Mouse (Mus musculus): ENCODE measurements around the gene Gm45717.
"Not testable (repeated sequence)": the region's sequence is repeated elsewhere in the genome, so short reads cannot be mapped to it uniquely, and the experiment has no call there.

Gene Gm45717

DNA sequence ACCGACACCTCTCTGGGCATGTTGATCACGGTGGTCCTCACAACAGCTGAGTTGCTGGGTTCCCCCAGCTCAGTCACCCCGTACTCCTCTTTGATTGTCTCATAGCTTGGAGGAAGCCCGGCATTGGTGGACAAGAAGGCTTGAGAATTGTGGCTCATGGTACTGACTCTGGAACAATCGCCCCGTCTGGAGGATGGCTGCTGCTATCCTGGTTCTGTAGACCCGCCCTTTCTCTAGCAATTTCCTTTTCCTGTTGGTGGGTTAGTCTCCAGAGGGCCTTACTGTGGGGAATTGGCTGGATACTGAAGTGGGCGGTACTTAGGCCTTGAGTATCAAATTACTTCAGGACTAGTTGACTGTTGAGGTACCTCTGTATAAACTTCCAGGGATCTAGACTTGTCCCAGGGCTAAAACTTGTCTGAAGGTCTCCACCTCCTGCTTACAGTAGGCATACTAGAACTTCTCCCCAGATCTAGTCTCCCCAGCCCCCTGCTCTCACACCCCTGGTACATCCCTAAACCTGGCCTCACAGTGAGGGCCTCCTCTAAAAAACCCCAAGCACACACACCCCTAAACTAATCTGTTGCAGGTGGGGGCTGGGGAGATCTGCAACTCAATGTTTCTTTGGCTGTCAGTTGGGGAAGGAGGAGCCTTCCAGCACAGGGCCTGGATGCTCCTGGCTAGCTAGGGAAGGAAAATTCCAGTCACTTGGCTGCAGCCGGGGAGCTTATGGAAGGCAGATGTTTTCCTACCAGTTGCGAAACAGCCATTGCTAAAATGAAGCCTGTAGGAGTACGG lies at the start of gene Gm45717, which contains the start of gene Ifitm2:
Gm45717 (minus strand) TSS at position 180 of the 798 bp plus-strand sequence.
Ifitm2 (minus strand) TSS at position 230 of the 798 bp plus-strand sequence.
- no peak for DNase-seq

DNA sequence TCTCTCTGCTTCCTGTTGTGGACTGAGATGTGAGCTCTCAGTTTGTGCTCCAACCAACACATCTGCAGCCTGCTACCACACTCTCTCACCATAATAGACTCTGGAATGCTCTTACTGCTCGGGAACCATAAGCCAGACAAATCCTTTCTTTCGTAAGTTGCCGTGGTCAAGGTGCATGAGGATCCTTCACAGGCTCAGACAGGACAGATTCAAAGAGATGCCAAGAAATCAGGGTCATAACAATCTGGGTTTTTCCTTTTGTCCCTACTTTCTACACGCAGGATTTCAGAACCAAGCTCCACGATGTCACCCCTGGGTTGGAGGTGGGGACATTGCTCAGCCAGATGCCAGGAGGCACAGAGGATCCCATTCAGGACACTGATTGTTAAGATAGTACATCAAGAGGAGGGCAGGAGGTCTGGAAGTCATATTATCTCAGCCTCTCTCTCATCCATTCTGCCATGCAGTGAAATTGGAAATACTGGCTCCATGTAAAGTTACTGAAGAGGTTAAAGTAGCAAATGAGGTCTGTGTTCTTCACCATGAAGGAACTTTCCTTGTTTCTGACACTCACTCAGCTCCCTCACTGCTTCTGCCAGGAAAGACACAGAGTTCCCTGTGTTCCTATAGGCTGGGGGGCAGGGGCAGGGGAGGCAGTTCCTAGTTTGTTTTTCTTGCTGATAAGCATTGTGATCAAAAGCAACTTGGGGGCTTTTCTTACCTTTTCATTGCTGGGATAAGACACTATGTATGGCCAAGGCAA lies 47.7 kb upstream of the Gm45717 start:
- DNase-seq = no peak

DNA sequence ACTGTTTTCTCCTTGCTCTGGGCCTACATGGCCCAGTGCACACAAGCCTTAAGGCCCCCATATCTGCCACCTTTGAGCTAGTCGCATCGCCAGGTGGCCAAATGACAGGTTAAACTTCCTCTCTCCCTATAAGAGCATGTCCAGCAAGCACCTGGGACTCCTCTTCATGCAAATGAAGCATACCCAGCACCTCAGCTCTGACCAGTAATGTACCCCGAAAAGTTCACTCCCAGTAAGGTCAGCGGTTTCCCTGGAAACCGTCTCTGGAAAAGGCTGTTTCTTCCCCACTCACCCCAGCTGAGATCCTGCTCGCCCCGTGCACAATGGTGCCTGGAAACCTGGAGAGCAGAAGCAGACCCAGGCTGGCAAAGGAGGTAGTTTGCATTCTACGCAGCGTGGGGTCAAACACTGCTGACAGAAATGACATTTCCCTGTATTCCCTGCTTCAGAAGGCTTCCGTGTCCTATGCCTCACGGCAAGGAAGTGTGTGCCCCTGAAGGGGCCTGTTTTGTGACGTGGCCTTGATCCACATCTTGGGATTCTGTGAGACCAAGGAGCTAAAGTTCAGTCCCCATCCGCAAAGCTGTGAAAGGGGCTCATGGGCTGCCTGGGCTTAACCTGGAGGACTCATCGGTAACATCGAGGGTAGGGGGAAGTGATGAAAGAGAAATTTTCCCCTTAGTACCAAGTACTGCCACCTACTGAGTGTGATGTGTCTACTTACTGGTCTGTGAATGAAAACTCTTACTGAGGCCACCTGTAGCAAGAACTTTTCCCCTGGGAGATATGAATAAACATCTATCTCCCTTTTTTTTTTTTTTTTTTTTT lies 45.4 kb upstream of the Gm45717 start:
- no peak for DNase-seq

DNA sequence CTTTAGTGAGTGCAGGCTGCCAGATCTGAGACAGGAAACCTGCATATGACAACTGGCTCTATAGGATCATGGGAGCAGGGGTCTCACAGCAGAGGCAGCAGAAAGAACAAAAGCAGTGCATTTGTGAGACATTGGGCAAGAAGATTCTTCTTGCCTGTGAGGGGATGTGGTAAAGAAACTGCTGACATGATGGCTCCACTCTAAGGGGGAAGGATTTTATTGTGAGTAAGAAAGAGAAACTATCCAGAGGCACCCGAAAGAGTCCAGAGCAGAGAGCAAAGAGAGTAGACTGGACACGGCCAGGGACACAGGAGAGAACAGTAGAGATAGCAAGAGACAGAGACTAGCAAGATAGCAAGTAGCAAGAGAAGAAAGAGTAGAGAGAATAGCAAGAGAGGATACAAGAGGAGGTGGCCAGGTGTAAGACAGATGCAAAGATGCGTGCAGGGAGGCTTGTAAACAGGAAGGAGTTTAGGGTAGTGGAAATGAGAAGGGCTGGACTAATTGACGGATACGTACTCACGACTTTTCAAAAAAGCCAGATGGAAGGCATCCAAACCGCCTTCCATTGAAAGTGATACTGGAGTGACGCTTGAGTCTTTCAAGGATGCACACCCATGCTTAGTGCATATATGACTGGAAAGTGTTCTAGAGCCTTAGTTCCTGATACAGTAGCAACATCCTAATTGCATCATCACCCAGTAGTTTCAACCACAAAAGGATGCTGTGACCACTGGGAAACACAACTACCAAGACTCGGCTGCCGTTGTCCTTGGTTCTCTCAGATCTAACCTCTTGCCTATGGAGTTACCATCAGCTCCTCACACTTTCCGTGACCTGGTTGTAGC lies 43.3 kb upstream of the Gm45717 start:
- DNase-seq = no peak

DNA sequence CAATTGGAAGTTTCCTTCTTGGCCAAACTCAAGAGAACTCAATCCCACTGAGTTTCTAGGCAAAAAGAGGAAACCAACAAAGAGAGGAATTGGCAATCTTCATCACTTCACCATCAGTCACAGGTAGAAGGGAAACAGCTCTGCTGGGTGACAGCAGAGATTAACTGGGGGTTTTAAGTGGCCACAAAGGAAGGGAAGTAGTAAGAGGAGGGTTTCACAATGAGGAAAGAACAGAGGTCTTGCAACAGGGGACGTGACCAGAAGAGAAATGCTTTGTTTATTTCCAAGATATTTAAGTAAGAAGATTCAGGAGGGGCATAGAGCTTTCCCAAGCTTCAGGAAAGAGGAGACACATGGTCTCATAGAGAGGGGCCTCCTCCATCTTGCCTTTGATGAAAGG lies 42.1 kb upstream of the Gm45717 start:
- no peak for DNase-seq

DNA sequence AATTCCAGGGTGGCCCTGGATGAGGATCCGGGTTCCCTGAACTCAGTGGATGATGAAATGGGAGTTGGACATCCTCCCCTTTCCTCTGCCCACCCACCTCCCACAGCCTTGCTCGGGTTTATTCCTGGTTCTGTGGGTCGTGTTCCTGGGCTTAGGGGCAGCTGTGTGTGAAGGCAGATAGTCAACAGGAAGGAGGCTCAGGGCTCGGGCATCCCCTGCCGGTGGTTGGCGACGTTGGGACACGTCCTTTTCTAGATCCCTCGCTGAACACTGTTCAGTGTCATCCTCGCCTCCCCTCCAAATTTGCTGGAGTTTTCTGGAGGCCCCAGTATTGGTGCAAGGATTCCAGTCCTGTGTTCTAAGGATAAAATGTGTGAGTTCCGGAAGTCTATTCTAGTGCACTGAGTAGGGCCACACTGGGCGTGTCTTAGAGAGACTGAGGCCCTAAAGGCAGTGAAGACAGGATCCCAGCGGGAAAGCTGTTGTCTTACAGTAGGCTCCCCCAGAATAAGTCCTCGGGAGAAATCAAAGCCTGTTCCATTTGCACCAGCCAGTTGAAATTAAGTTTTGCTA lies 35.5 kb upstream of the Gm45717 start:
- DNase-seq = no peak

DNA sequence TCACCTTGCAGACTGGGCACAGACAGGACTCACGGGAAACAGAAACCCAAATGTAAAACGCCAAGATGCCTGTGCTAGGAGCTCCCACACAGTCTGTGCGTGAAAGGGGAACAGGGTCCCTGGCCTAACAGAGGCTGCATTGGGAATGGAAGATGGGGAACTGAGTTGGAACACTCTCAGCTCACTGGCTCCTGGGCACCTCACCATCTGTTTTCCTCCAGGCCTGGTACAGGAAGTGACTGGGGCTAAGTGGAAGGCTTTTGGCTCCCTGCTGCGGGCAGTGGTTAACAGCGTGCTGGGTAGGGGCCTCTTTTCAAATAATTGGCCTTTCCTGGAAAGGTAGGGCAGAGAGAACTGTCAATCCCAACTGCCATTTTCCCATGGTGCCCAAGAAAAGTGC lies 34.9 kb upstream of the Gm45717 start:
- DNase-seq = no peak

DNA sequence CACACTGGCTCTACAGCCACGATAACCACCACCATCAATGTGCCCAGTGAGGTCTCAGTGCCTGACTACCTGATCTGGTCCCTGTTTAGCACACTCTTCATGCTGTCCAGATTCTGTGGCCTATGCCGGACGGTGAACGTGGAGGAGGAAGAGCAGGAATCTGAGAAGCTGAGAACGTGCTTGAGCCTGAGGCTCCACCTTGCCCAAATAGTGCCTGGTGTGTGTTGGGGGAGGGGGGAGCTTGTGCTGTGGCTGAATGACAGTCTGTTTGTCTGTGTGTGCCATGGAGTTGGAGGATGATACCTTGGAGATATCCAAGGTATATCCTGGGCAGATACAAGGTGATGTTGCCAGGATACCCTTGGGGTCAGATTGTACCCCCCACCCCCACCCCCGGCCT lies 34.4 kb upstream of the Gm45717 start:
- DNase-seq = no peak

DNA sequence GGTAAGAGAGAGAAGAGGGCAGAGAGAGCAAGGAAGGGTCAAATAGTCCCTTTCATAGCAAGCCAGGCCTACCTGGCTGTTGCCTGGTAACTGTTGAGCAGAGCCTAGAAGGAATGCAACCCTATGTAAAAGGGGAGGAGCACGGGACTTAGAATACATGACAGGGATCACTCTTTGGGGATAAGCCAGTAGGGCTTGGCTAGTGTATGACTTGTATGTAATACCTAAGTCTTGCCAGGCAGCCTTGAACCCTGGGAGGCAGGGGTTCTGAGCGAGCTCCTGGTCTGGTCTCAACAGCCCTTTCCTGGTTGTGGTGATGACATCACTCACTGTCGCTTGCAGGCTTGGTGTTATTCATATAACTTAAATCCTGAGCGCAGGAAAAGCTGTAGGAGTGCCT lies 33.3 kb upstream of the Gm45717 start:
- DNase-seq = no peak

DNA sequence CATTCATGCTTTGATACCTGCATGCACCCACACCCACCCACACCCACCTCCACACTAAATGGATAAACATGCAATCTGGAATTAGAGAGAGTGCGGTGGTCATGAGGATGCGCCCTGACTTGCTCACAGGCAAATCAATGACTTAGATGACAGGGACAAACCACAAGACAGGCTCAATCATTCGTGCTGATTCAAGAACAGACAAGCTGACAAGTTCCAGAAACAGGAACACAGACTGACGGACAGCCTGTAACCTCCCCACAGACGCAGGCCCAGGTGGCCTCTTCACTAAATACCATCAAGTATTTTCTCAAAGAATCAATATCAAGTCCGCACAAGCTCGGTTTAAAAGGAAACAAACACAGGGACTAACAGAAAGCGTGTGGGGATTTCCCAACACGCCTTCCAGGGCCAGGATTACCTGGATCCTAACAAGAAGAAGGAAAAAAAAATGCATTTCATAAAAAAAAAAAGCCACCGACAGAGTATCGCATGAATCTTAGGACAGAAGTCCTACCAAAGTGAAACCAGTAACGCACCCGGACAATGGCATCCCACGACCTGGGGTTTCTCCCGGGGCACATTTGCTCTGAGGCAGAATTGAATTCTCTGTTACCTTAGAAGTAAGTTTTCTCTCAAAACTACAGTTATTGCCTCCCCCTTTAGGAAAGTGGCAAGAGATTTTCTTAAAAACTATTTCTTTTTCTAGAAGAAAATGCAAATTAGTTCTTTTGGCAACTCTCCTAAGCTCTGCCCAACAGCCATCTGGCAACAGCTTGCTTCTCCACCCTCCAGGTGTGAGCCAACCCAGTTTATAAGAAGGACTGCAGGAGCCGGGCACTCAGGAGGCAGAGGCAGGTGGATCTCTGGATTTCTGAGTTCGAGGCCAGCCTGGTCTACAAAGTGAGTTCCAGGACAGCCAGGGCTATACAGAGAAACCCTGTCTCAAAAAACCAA lies 31.7 kb upstream of the Gm45717 start:
- DNase-seq = no peak

DNA sequence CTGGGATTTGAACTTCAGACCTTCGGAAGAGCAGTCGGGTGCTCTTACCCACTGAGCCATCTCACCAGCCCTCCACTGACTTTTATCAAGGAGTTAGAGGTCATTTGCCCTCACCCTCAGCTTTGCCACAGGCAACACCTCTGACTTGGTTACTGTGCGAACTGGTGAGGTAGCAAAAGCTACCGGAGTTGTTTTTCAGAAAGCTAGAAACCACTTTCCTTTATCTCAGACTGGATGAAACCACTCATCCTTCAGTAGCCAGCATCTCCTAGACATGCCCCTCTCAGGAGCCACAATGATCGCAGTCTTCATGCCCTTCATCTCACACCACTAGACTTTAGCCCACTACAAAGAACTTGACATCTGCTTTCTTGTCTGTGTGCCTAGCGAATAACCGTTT lies 27.2 kb upstream of the Gm45717 start:
- no peak for DNase-seq

DNA sequence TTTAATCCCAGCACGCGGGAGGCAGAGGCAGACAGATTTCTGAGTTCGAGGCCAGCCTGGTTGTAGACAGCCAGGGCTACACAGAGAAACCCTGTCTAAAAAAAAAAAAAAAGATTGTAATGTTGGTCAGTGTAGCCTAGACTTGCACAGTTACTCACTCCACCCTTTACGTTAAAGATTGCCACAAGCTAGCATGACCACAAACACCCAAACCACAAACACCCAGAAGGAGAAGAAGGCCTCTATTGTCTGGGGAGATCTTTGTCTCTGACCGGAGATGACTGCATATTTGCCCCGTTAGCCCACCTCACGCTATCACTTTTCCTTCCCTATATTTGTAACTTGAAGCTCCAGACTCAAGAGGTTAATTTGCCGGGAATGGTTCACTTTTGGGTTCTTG lies 26.0 kb upstream of the Gm45717 start:
- DNase-seq = no peak

DNA sequence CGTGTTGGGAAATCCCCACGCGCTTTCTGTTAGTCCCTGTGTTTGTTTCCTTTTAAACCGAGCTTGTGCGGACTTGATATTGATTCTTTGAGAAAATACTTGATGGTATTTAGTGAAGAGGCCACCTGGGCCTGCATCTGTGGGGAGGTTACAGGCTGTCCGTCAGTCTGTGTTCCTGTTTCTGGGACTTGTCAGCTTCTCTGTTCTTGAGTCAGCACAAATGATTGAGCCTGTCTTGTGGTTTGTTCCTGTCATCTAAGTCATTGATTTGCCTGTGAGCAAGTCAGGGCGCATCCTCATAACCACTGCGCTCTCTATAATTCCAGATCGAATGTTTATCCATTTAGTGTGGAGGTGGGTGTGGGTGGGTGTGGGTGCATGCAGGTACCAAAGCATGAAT lies 21.0 kb upstream of the Gm45717 start:
- DNase-seq = not testable (repeated sequence)

DNA sequence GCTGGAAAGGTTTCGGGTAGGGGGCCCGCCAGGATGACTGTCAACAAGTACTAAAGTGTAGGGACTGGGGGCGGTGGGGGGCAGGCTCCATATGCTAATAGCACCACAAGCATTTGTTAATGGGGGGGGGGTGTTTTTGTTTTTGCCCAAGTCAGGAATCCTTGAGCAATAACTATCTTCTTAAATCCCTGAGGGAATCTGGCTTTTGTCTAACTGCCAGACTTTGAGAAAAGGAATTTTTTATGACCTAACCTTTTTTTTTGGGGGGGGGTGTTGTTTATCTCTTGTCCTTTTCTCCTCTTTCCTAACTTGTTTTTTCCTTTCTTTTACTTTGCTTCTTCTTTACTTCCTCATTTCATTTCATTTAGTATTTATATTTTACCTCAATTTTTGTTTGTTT lies 19.7 kb upstream of the Gm45717 start:
- DNase-seq = no peak

DNA sequence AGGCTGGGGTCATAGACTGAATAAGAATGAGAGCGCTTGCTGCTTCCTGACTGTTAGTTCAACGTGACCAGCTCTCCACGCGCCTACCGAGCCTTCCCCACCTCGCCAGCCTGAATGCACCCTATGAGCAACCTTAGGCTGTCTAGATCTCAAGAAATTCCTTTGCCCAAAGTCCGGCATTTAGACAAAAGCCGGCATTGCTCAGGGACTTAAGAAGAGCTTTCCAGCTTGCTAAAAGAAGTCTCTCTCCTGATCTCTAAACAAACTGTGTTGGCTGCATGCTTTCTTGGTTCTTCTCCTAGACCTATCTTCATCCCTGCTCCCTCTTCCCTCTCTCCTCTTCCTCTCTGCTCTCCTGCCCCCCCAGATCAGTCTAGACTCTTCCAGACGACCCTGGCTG lies 19.2 kb upstream of the Gm45717 start:
- DNase-seq = no peak

DNA sequence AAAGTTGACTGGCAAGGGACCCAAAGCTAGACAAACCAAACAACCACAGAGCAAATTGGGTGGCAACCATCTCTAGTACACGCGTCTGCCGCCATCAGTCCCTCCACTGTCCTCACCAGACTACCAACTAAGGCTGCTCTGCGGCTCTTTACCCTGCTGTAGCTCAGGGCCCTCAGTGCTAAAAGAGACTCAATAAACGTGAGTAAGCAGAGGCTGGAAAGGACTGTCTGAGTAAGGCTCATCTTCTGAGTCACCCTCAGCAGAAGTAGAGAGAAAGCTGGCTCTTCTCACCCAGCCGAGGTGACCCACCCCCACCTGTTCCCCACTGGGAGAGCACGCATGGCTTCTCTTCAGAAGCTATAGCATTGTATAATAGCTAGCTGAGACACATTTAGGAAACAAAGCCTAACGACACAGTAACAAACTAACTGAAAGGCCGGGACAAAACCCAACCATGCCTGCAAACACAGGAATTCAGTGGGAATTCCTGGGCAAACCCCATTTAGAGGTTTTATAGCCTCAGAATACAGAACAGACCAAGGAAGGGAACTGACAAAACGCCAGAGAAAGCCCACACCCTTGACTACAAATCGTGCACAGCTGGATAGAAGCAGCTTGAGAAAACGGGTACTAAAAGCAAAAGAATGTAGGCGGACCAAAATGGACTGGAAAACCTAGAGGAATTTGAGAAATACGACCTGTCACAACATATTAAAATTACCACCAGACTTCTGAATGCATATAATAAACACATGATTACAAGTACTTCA lies 17.8 kb upstream of the Gm45717 start:
- DNase-seq = no peak

DNA sequence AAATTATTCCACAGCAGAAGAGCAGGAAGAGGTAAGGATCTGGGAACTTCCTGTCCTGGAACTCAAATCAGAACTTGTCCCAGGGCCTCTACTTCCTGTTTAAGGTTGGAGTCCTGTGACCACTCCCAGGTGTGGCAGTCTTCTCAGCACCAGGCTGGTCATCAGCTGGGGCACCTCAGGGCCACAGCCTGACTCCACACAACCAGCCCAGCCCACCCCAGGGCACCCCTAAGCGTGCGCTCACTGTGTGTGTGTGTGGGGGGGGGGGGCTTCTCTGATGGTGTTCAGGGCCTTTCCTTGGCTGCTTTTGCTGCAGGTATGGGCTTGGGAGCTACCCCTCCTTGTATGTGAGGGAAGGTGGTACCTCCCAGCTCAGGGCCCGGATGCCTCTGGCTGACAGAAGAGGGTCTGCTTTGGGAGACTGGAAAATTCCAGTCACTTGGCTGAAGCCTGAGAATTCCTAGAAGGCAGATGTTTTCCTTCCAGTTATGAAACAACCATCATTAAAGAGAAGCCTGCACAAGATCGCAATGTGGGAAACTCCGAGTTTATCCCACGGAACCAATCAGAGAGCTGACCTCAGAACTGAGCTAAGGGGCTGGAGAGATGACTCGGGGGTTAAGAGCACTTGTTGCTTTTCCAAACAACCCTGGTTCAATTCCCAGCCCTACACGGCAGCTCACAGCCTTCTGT lies 15.9 kb upstream of the Gm45717 start:
- DNase-seq = no peak

DNA sequence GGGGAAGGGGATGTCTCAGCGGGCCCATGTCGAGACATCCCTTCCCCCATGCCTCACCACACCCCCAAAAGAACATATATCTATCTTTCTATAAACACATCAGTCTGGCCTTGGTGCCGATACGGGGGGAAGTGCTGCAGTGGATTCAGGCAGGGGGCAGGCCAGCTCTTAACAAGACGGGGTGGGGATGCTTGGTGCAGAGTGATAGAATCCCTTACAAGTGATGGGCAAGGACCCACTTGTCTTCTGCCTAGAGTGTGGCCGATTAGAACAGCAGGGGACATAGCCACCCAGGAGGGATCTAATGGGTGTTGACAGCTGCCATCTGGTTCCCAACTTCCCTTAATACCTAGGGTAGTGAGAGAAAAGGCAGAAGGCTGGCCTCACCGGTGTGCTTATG lies 15.2 kb upstream of the Gm45717 start:
- DNase-seq = no peak

DNA sequence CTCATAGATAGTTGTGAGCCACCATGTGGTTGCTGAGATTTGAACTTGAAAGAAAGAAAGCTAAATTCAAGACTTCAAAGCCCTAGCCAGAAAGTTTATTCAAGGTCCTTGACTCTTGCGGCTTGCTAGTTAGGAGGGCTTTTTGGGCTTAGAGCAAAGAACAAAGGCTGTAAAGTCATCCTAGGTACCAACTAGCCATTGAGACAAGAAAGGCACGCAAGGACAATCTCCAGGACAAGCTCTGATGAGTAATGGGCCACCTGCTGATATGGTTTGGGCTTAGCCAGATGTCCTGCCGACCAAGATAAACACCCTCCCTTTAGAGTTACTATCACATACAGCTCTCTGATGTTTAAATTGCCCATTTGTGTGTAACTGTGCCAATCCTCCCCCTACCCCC lies 13.0 kb upstream of the Gm45717 start:
- DNase-seq = not testable (repeated sequence)
